Mouse (Mus musculus) embryonic facial prominence, embryonic 13.5 days (tissue): ENCODE measurements around the gene Parvb. TPM values are rescaled to one million over a fixed set of nuclear protein-coding genes. Genes with fewer than 3 reads are reported as not detected.

Experiments used
- ATAC-seq: fragments of 200-750 bp; cut with Nextera tagmentation; 2 replicates; pipeline ENCODE4 v1.8.0; 2017; ENCODE audit warnings: low read depth; ENCODE audit not compliant: insufficient number of reproducible peaks, insufficient read depth, low FRiP score, low TSS enrichment
- H3K27ac ChIP-seq: fragments of 300-500 bp; sonication (generic); 2 replicates; pipeline ENCODE4 v1.5.1; 2015; ENCODE audit warnings: moderate library complexity, mild to moderate bottlenecking, inconsistent platforms
- H3K27me3 ChIP-seq: fragments of 300-500 bp; sonication (generic); 2 replicates; pipeline ENCODE4 v1.6.1; 2015; ENCODE audit warnings: mild to moderate bottlenecking, inconsistent platforms
- H3K36me3 ChIP-seq: fragments of 300-500 bp; sonication (generic); 2 replicates; pipeline ENCODE4 v1.6.1; 2015; ENCODE audit warnings: mild to moderate bottlenecking, inconsistent platforms
- H3K4me1 ChIP-seq: fragments of 300-500 bp; sonication (generic); 2 replicates; pipeline ENCODE4 v1.6.1; 2015; ENCODE audit warnings: inconsistent platforms
- H3K4me2 ChIP-seq: fragments of 300-500 bp; sonication (generic); 2 replicates; pipeline ENCODE4 v1.6.1; 2015; ENCODE audit warnings: moderate library complexity, mild to moderate bottlenecking, inconsistent platforms
- H3K4me3 ChIP-seq: fragments of 300-500 bp; sonication (generic); 2 replicates; pipeline ENCODE4 v1.5.1; 2015; ENCODE audit warnings: mild to moderate bottlenecking, inconsistent platforms
- H3K9ac ChIP-seq: fragments of 300-500 bp; sonication (generic); 2 replicates; pipeline ENCODE4 v1.6.1; 2015; ENCODE audit warnings: mild to moderate bottlenecking, inconsistent platforms
- H3K9me3 ChIP-seq: fragments of 300-500 bp; sonication (generic); 2 replicates; pipeline ENCODE4 v1.6.1; 2016; ENCODE audit warnings: inconsistent platforms
- WGBS: fragments of 180-500 bp; shearing (Covaris S2); methylation state at CpG from one replicate; pipeline ENCODE4 v1.1.7; 2015; ENCODE audit warnings: mixed read lengths; 5-methylcytosine and 5-hydroxymethylcytosine counted together
- polyA plus RNA-seq: library from polyadenylated mRNA; unstranded; fragments of >200 nt; fragmentation: Nextera tagmentation; extraction: Ambion mirVana; gene quantifications from 2 replicates; pipeline ENCODE4 v1.2.1, GENCODE M21; 2015

Gene Parvb
- polyA plus RNA-seq, 1 experiment from 2014 or later: 4.4 TPM

GRCm38 (mm10) chr15:84336281-84336817, 104.5 kb downstream of the Parvb start:
- H3K27me3 ChIP-seq: no peaks in the 10 kb centered on the region
- WGBS: 45% methylated on average over 12 of the region's 12 CpGs

GRCm38 (mm10) chr15:84337599-84337998, 105.8 kb downstream of the Parvb start:
- Histone ChIP-seq H3K27me3 (no peaks in the 10 kb centered on the region), H3K27ac (no peak overlapping the region), H3K4me2 (no peak overlapping the region), H3K4me1 (peaks cover 6% of the 10 kb centered on the region; the same call in 1 of the 2 replicates), H3K4me3 (no peak overlapping the region), H3K9me3 (no peaks in the 10 kb centered on the region), H3K9ac (no peak overlapping the region), H3K36me3 (no peaks in the 10 kb centered on the region)
- 79% methylated on average over 5 of the region's 5 CpGs for WGBS
- ATAC-seq: no peak

More at GRCm38 (mm10) chr15:84336281-84336817, 104.5 kb downstream of the Parvb start:
- Histone ChIP-seq H3K9me3 (no peaks in the 10 kb centered on the region), H3K36me3 (no peaks in the 10 kb centered on the region), H3K9ac (no peak overlapping the region), H3K4me3 (no peak overlapping the region), H3K4me2 (no peak overlapping the region), H3K27ac (no peak overlapping the region), H3K4me1 (peaks cover 6% of the 10 kb centered on the region; the same call in 1 of the 2 replicates)
- ATAC-seq: no peak

GRCm38 (mm10) chr15:84340926-84341325, 109.1 kb downstream of the Parvb start:
- Histone ChIP-seq H3K4me2 (no peak overlapping the region), H3K27ac (no peak overlapping the region), H3K27me3 (no peaks in the 10 kb centered on the region), H3K9me3 (no peaks in the 10 kb centered on the region), H3K9ac (no peak overlapping the region), H3K4me1 (peaks cover 24% of the 10 kb centered on the region), H3K36me3 (no peaks in the 10 kb centered on the region), H3K4me3 (no peak overlapping the region)
- ATAC-seq: no peak
- WGBS: 59% methylated on average over 2 of the region's 2 CpGs

GRCm38 (mm10) chr15:84348769-84349168, 116.9 kb downstream of the Parvb start:
- Histone ChIP-seq H3K4me2 (no peak overlapping the region), H3K9me3 (peaks cover 10% of the 10 kb centered on the region; the same call in 1 of the 2 replicates), H3K4me1 (peaks cover 36% of the 10 kb centered on the region), H3K27ac (no peak overlapping the region), H3K27me3 (no peaks in the 10 kb centered on the region), H3K4me3 (no peak overlapping the region), H3K36me3 (no peaks in the 10 kb centered on the region), H3K9ac (no peak overlapping the region)
- WGBS: 88% methylated on average over 4 of the region's 4 CpGs
- no peak for ATAC-seq

- Histone ChIP-seq H3K9ac (no peak overlapping the region), H3K27ac (no peak overlapping the region), H3K36me3 (no peaks in the 10 kb centered on the region), H3K4me2 (no peak overlapping the region), H3K4me3 (no peak overlapping the region), H3K4me1 (peaks cover 23% of the 10 kb centered on the region), H3K9me3 (peaks cover 10% of the 10 kb centered on the region; the same call in 1 of the 2 replicates), H3K27me3 (no peaks in the 10 kb centered on the region)
- WGBS: 65% methylated on average over 14 of the region's 14 CpGs
- ATAC-seq: no peak
Measured at GRCm38 (mm10) chr15:84349915-84350738, 118.3 kb downstream of the Parvb start.

GRCm38 (mm10) chr15:84351342-84351741, 119.5 kb downstream of the Parvb start:
- 83% methylated on average over 7 of the region's 7 CpGs for WGBS
- no peak overlapping the region for H3K27ac ChIP-seq
- ATAC-seq: no peak
- no peak overlapping the region for H3K4me3 ChIP-seq
- no peaks in the 10 kb centered on the region for H3K36me3 ChIP-seq
- H3K4me2 ChIP-seq: no peak overlapping the region
- H3K4me1 ChIP-seq: peaks cover 18% of the 10 kb centered on the region
- no peak overlapping the region for H3K9ac ChIP-seq
- peaks cover 10% of the 10 kb centered on the region; the same call in 1 of the 2 replicates for H3K9me3 ChIP-seq
- no peaks in the 10 kb centered on the region for H3K27me3 ChIP-seq

- 62% methylated on average over 21 of the region's 21 CpGs for WGBS
- Histone ChIP-seq H3K4me3 (no peak overlapping the region), H3K27me3 (no peaks in the 10 kb centered on the region), H3K4me2 (no peak overlapping the region), H3K9ac (peak overlapping the region; percentile 27; the same call in 1 of the 2 replicates), H3K9me3 (peaks cover 10% of the 10 kb centered on the region; the same call in 1 of the 2 replicates), H3K36me3 (no peaks in the 10 kb centered on the region), H3K27ac (peak overlapping the region; percentile 45; the same call in 1 of the 2 replicates), H3K4me1 (peaks cover 18% of the 10 kb centered on the region)
- no peak for ATAC-seq
Measured at GRCm38 (mm10) chr15:84351915-84352844, 120.3 kb downstream of the Parvb start.

GRCm38 (mm10) chr15:84355081-84355480, 123.2 kb downstream of the Parvb start:
- Histone ChIP-seq H3K27me3 (no peaks in the 10 kb centered on the region), H3K4me3 (no peak overlapping the region), H3K4me1 (peaks cover 17% of the 10 kb centered on the region), H3K4me2 (no peak overlapping the region), H3K9ac (no peak overlapping the region), H3K36me3 (no peaks in the 10 kb centered on the region), H3K27ac (no peak overlapping the region), H3K9me3 (no peaks in the 10 kb centered on the region)
- 73% methylated on average over 5 of the region's 5 CpGs for WGBS
- ATAC-seq: no peak

- H3K4me1 ChIP-seq: peaks cover 22% of the 10 kb centered on the region
Measured at GRCm38 (mm10) chr15:84364746-84365145, 132.9 kb downstream of the Parvb start.

More at GRCm38 (mm10) chr15:84364746-84365145, 132.9 kb downstream of the Parvb start:
- no peak overlapping the region for H3K4me3 ChIP-seq
- H3K9ac ChIP-seq: no peak overlapping the region
- no peaks in the 10 kb centered on the region for H3K9me3 ChIP-seq
- ATAC-seq: no peak
- no peak overlapping the region for H3K4me2 ChIP-seq
- no peak overlapping the region for H3K27ac ChIP-seq
- H3K27me3 ChIP-seq: no peaks in the 10 kb centered on the region
- 85% methylated on average over 3 of the region's 3 CpGs for WGBS
- no peaks in the 10 kb centered on the region for H3K36me3 ChIP-seq
